Mouse (Mus musculus) C2C12 (cell line): ENCODE results near the gene Gpr1. TPM values are rescaled to one million over a fixed set of nuclear protein-coding genes. Genes with fewer than 3 reads are reported as not detected.
"Not testable (repeated sequence)": the region's sequence is repeated elsewhere in the genome, so short reads cannot be mapped to it uniquely, and the experiment has no call there.

Experiments used
- H3K27me3 ChIP-seq: one replicate; pipeline ENCODE4 v1.6.1; 2011; ENCODE audit not compliant: control insufficient read depth, insufficient read depth, insufficient read length
- H3K36me3 ChIP-seq: one replicate; pipeline ENCODE4 v1.6.1; 2011; ENCODE audit not compliant: control insufficient read depth, insufficient read depth
- H3K4me3 ChIP-seq: one replicate; pipeline ENCODE4 v1.5.1; 2011; ENCODE audit warnings: mild to moderate bottlenecking, control low read depth; ENCODE audit not compliant: poor library complexity, insufficient read depth, severe bottlenecking
- H3K79me2 ChIP-seq: one replicate; pipeline ENCODE4 v1.6.1; 2011; ENCODE audit not compliant: control insufficient read depth, insufficient read depth
- H3K79me3 ChIP-seq: one replicate; pipeline ENCODE4 v1.6.1; 2011; ENCODE audit warnings: low read depth, control low read depth
- H3ac ChIP-seq: one replicate; pipeline ENCODE3; 2011; ENCODE audit warnings: low read depth; ENCODE audit not compliant: control insufficient read depth, insufficient read length
- CEBPB ChIP-seq: IDR thresholded peaks from one replicate; pipeline ENCODE4 v1.6.1; 2011; ENCODE audit warnings: low read depth, mild to moderate bottlenecking, control low read depth, moderate library complexity
- CTCF ChIP-seq: IDR thresholded peaks from one replicate; pipeline ENCODE4 v1.5.1; 2011; ENCODE audit not compliant: control insufficient read depth, insufficient read depth, insufficient read length
- FOSL1 ChIP-seq: IDR thresholded peaks from one replicate; pipeline ENCODE4 v1.8.0; 2011; ENCODE audit warnings: mild to moderate bottlenecking, low read length; ENCODE audit not compliant: poor library complexity, insufficient read depth, severe bottlenecking
- MAX ChIP-seq: IDR thresholded peaks from one replicate; pipeline ENCODE4 v1.6.1; 2011; ENCODE audit warnings: mild to moderate bottlenecking, control low read depth
- MYOD1 ChIP-seq: IDR thresholded peaks from one replicate; pipeline ENCODE4 v1.6.1; 2011; ENCODE audit warnings: low read depth; ENCODE audit not compliant: control insufficient read depth, insufficient read length
- MYOG ChIP-seq: IDR thresholded peaks from one replicate; pipeline ENCODE4 v1.6.1; 2011; ENCODE audit not compliant: control insufficient read depth, insufficient read length; ENCODE audit errors: extremely low read depth
- USF1 ChIP-seq: IDR thresholded peaks from one replicate; pipeline ENCODE4 v1.6.1; 2011; ENCODE audit warnings: low read depth, mild to moderate bottlenecking, control low read depth, moderate library complexity
- microRNA-seq: library from miRNA; unstranded; fragments of <30 nt; microRNA quantifications from one replicate; pipeline ENCODE4, GENCODE M21; 2019; ENCODE audit warnings: borderline microRNAs expressed
- polyA plus RNA-seq: library from polyadenylated mRNA; unstranded; fragments of >200 nt; fragmentation: generic; extraction: Trizol; gene quantifications from one replicate; pipeline ENCODE4 v1.2.1, GENCODE M21; 2012; ENCODE audit warnings: missing spikeins

The Gpr1 gene
- polyA plus RNA-seq, 1 experiment = not detected

DNA sequence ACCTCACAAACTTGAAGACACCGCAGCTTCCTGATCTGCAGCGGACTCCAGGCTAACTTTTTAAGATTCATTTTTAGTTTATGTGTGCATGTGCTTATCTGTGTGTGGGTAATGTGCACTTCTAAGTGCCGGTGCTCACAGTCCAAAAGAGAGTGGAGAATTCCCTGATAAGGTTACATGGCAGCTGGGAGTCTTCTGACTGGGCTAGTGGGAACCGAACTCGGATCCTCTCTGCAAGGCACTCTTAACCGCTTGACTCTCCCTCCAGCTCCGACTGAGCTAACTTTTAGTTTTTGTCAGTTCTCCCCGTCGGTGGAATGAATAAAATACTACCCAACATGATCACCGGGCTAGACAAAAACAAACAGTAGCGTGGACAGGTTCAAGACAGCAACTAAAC lies 38.5 kb downstream of the Gpr1 start:
- H3K4me3 ChIP-seq = peak overlapping the region; percentile 93
- H3K79me3 ChIP-seq = peaks cover 54% of the 10 kb centered on the region
- H3K79me2 ChIP-seq = peaks cover 83% of the 10 kb centered on the region
- TF ChIP-seq MYOD1 (no peak), MAX (no peak), CTCF (no peak), CEBPB (no peak), FOSL1 (no peak), USF1 (no peak), MYOG (no peak)
- peak overlapping the region; percentile 92 for H3ac ChIP-seq
- H3K36me3 ChIP-seq = peaks cover 47% of the 10 kb centered on the region
- H3K27me3 ChIP-seq = no peaks in the 10 kb centered on the region

DNA sequence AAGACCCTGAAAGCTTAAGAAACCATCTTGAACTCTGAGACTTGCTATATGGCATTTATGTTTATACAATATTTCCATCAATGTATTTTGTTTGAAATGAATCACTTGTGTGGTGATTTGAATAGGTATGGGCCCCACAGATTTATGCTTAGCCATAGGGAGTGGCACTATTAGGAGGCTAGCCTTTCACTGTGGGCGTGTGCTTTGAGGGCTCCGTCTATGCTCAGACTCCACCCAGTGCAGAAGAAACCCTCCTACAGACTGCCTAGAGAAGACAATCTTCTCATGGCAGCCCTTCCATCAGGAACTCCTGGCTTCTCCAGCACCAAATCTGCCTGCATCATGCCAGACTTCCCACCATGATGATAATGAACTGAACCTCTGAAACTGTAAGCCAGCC lies 45.7 kb downstream of the Gpr1 start:
- Histone ChIP-seq H3K79me2 (peaks cover 24% of the 10 kb centered on the region), H3ac (no peak overlapping the region), H3K36me3 (peaks cover 77% of the 10 kb centered on the region), H3K4me3 (no peak overlapping the region), H3K79me3 (peaks cover 9% of the 10 kb centered on the region), H3K27me3 (no peaks in the 10 kb centered on the region)
- TF ChIP-seq MYOD1 = no peak

DNA sequence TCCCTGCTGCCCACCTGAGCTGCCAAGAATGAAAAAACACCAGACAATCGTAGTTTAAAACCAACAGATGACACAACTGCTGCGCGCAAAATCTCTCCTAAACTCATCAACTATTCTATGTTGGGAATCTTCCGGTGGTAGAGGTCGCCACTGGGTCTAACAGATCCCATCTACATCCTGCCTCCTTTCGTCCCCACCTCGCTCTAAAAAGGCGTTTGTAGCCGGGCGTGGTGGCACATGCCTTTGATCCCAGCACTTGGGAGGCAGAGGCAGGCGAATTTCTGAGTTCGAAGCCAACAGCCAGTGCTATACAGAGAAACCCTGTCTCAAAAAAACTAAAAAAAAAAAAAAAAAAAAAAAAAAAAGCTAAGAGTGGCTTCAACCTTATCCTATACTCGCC lies 74.1 kb downstream of the Gpr1 start:
- H3K79me2 ChIP-seq = no peaks in the 10 kb centered on the region
- no peaks in the 10 kb centered on the region for H3K27me3 ChIP-seq
- no peak overlapping the region for H3ac ChIP-seq
- H3K36me3 ChIP-seq = peaks cover 32% of the 10 kb centered on the region
- no peaks in the 10 kb centered on the region for H3K79me3 ChIP-seq
- H3K4me3 ChIP-seq = no peak overlapping the region
- TF ChIP-seq MAX (no peak), USF1 (no peak), MYOD1 (no peak), CEBPB (no peak), MYOG (no peak), CTCF (no peak), FOSL1 (no peak)

DNA sequence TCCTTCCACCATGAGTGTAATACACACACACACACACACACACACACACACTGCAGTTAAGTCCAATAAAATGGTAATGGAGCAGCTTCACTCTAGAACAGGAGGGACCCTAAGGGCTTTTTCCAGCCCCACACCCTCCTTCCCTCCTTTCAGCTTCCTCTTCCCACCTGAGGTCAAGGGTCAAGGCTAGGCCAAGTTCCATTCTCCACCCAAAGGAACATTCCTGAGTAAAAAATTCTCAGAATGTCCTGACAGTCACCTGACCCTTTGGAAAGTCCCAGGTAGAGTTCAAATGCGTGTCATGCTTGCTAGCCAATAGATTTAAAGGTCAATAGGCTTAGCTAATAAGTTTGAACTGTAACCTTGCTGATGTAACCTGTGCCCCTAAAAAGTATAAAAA lies 75.8 kb downstream of the Gpr1 start:
- not testable (repeated sequence) for H3K79me2 ChIP-seq, H3K4me3 ChIP-seq, H3ac ChIP-seq, H3K27me3 ChIP-seq, H3K79me3 ChIP-seq
- H3K36me3 ChIP-seq = peaks cover 16% of the 10 kb centered on the region

DNA sequence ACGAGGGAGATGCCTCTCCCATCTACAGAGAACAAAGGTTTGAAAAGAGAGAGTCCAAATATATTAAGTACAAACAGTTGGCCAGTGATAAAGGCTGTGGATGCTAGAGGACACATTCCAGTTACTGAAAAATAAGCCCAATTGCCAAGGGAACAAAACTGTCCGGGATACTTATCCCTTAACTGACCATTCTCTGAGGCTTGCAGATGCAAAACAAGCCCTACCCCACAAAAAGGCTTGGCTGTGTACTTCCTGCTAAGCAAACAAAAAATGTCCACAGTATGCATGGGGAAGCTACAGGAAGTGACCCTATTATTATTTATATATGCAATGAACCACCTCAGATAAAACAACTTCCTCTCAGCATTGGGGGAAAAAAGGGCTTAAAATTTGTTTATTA lies 76.4 kb downstream of the Gpr1 start:
- Histone ChIP-seq H3K36me3 (peaks cover 10% of the 10 kb centered on the region), H3K79me2 (no peaks in the 10 kb centered on the region), H3K4me3 (no peak overlapping the region)

DNA sequence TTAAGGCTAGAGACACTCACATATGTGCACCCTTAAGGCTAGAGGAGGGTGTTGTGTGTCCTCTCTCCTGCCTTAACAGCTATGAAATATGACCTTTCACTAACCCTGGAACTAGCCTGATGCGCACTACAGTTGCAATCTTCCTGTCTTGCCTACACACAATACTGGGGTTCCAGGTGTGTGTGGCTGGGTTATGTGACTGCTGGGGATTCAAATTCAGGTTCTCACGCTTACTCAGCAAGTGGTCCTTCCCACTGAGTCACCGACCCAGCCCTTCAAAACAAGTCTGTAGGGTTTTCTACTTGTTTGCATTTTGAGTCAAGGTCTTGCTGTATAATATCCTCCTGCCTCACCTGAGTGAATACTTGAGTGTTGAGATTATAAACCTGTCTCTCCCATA lies 79.8 kb downstream of the Gpr1 start:
- no peaks in the 10 kb centered on the region for H3K79me2 ChIP-seq
- TF ChIP-seq CEBPB = no peak
- no peak for TF ChIP-seq CTCF
- TF ChIP-seq MAX = no peak
- TF ChIP-seq MYOD1 = no peak
- TF ChIP-seq MYOG = no peak
- TF ChIP-seq FOSL1 = no peak
- TF ChIP-seq USF1 = no peak
- H3K79me3 ChIP-seq = no peaks in the 10 kb centered on the region
- H3K27me3 ChIP-seq = no peaks in the 10 kb centered on the region
- H3K4me3 ChIP-seq = no peak overlapping the region
- no peak overlapping the region for H3ac ChIP-seq
- no peaks in the 10 kb centered on the region for H3K36me3 ChIP-seq

More for the DNA sequence above, 76.4 kb downstream of the Gpr1 start:
- Histone ChIP-seq H3K27me3 (no peaks in the 10 kb centered on the region), H3ac (no peak overlapping the region), H3K79me3 (no peaks in the 10 kb centered on the region)
- no peak for TF ChIP-seq CTCF
- no peak for TF ChIP-seq USF1
- TF ChIP-seq MAX = no peak
- TF ChIP-seq CEBPB = no peak
- no peak for TF ChIP-seq MYOD1
- no peak for TF ChIP-seq MYOG
- no peak for TF ChIP-seq FOSL1

Small RNA genes lying within 50 kb of the gene (microRNA-seq; reads per million reads assigned to microRNA genes)
- gene Gm24557 (not detected), gene Gm27512 (not detected)

Other genes starting within 250 kb of the Gpr1 start
- gene Ino80d, start 99.9 kb downstream of the Gpr1 start, polyA plus RNA-seq = 2.1 TPM
- 1,453 TPM for gene Eef1b2, start 37.7 kb downstream of the Gpr1 start, polyA plus RNA-seq
- gene Ndufs1, start 37.7 kb downstream of the Gpr1 start, polyA plus RNA-seq = 44.8 TPM
- gene Zdbf2, start 58.7 kb upstream of the Gpr1 start, polyA plus RNA-seq = not detected
- gene Adam23, start 231.3 kb upstream of the Gpr1 start, polyA plus RNA-seq = 0.62 TPM